Mouse (Mus musculus) neural tube, embryonic 15.5 days (tissue): ENCODE data around the gene Sdhd. TPM values are rescaled to one million over a fixed set of nuclear protein-coding genes. Genes with fewer than 3 reads are reported as not detected.

Experiments used
- ATAC-seq: fragments of 200-750 bp; cut with Nextera tagmentation; 2 replicates; pipeline ENCODE4 v1.8.0; 2017; ENCODE audit warnings: mild to moderate bottlenecking, moderate TSS enrichment, moderate library complexity; ENCODE audit not compliant: low FRiP score
- H3K27ac ChIP-seq: fragments of 300-500 bp; sonication (generic); replicated peaks from 2 replicates; pipeline ENCODE4 v1.5.1; 2015; ENCODE audit warnings: mild to moderate bottlenecking, inconsistent platforms
- H3K27me3 ChIP-seq: fragments of 300-500 bp; sonication (generic); replicated peaks from 2 replicates; pipeline ENCODE4 v1.6.1; 2015; ENCODE audit warnings: inconsistent platforms
- H3K36me3 ChIP-seq: fragments of 300-500 bp; sonication (generic); 2 replicates; pipeline ENCODE4 v1.6.1; 2015; ENCODE audit warnings: inconsistent platforms
- H3K4me1 ChIP-seq: fragments of 300-500 bp; sonication (generic); 2 replicates; pipeline ENCODE4 v1.6.1; 2015; ENCODE audit warnings: inconsistent platforms
- H3K4me2 ChIP-seq: fragments of 300-500 bp; sonication (generic); 2 replicates; pipeline ENCODE4 v1.6.1; 2015; ENCODE audit warnings: inconsistent platforms, mild to moderate bottlenecking, moderate library complexity
- H3K4me3 ChIP-seq: fragments of 300-500 bp; sonication (generic); replicated peaks from 2 replicates; pipeline ENCODE4 v1.5.1; 2015; ENCODE audit warnings: mild to moderate bottlenecking, inconsistent platforms
- H3K9ac ChIP-seq: fragments of 300-500 bp; sonication (generic); replicated peaks from 2 replicates; pipeline ENCODE4 v1.6.1; 2015; ENCODE audit warnings: mild to moderate bottlenecking, inconsistent platforms
- H3K9me3 ChIP-seq: fragments of 300-500 bp; sonication (generic); replicated peaks from 2 replicates; pipeline ENCODE4 v1.6.1; 2016; ENCODE audit warnings: inconsistent platforms
- WGBS: fragments of 180-500 bp; shearing (Covaris S2); methylation state at CpG from one replicate; pipeline ENCODE4 v1.1.7; 2015; ENCODE audit warnings: mixed read lengths; 5-methylcytosine and 5-hydroxymethylcytosine counted together
- polyA plus RNA-seq: library from polyadenylated mRNA; unstranded; fragments of >200 nt; fragmentation: Nextera tagmentation; extraction: Ambion mirVana; gene quantifications from 2 replicates; pipeline ENCODE4 v1.2.1, GENCODE M21; 2015

Gene Sdhd
- polyA plus RNA-seq, 1 experiment from 2014 or later: 298 TPM

DNA sequence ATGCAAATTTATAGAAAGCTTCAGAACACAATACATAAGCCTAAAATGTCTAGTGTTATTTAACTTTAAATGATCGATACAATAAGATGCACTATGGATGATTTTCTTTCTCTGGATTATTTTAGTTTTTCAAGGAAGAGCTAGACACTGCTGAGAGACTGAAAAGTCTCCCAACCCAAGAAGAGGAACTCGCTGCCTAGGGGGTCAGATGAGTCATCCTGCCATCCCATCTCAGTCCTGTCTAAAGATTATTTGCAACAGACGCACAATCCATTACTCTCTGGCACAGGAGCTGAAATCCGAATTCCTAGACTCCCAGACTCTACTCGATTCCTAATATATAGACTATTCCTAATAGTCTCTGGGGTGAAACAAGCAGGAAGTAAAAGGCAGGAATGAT is 51.4 kb downstream of the Sdhd start:
- no peak overlapping the region for H3K4me3 ChIP-seq
- no peaks in the 10 kb centered on the region for H3K27me3 ChIP-seq
- ATAC-seq: no peak
- no peaks in the 10 kb centered on the region for H3K9me3 ChIP-seq
- H3K27ac ChIP-seq: no peak overlapping the region
- WGBS: 94% methylated on average over 5 of the region's 5 CpGs
- peaks cover 14% of the 10 kb centered on the region for H3K4me1 ChIP-seq
- no peak overlapping the region for H3K9ac ChIP-seq
- no peaks in the 10 kb centered on the region for H3K36me3 ChIP-seq
- no peak overlapping the region for H3K4me2 ChIP-seq

DNA sequence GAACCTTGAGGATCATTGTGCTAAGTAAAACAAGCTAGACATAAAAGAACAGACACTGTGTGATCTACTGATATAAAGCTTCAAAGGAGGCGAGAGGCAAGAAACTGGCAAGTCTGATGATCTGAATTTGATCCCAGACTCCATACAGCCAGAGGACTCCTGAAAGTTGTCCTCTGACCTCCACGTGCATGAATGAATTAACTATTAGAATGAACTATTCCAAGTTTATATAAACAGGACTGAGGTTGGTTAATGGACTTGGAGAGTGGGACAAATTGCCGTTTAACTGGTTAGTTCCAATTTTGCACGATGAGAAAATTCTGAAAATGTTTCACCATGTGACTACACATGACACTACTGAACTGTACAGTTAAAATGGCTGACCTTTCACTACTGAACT is 54.7 kb downstream of the Sdhd start:
- H3K4me1 ChIP-seq: 0 out of 2 replicates have a peak, but pooled peaks cover 2% of the 10 kb centered on the region
- no peak overlapping the region for H3K9ac ChIP-seq
- no peaks in the 10 kb centered on the region for H3K36me3 ChIP-seq
- H3K4me3 ChIP-seq: no peak overlapping the region
- WGBS: 91% methylated on average over 4 of the region's 4 CpGs
- no peak overlapping the region for H3K4me2 ChIP-seq
- no peak for ATAC-seq
- H3K27ac ChIP-seq: no peak overlapping the region
- H3K9me3 ChIP-seq: no peaks in the 10 kb centered on the region
- no peaks in the 10 kb centered on the region for H3K27me3 ChIP-seq

DNA sequence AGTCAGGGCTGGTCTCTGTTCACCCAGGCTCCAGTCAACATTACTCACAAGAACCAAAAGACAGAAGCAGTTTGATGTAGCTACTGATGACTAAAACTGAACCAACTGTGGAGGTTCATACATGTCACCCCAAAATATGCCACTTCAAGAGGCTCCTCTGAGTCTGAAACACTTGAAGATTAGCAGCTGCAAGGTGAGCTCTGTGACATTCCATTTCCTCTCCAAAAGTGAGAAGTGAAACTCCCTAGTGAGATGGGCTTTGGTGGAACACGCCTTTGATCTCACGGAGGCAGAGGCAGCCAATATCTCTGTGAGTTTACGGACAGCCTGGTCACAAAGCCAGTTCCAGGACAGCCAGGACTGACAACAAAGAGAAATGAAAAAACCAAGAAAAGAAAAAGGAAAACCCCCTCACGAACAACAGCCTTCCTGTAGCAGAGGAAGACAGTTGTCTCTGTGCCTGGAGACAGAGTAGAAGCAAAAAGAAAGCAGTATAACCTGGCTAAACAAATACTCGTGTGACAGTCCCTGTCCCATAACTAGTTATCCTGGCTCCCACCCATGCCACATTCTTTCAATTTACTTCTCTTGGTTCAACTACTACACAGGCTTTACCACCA is 55.6 kb downstream of the Sdhd start:
- no peaks in the 10 kb centered on the region for H3K36me3 ChIP-seq
- H3K27ac ChIP-seq: no peak overlapping the region
- no peaks in the 10 kb centered on the region for H3K27me3 ChIP-seq
- H3K4me2 ChIP-seq: no peak overlapping the region
- no peak for ATAC-seq
- H3K9ac ChIP-seq: no peak overlapping the region
- H3K4me1 ChIP-seq: no peaks in the 10 kb centered on the region
- H3K9me3 ChIP-seq: no peaks in the 10 kb centered on the region
- H3K4me3 ChIP-seq: no peak overlapping the region
- WGBS: 64% methylated on average over 5 of the region's 5 CpGs

Other genes starting within 250 kb of the Sdhd start
- gene Plet1, start 109.3 kb downstream of the Sdhd start, polyA plus RNA-seq: 0.72 and 2.1 TPM in 2 replicates
- gene Pts, start 75.1 kb downstream of the Sdhd start, polyA plus RNA-seq: 109 and 113 TPM in 2 replicates
- 16.8 and 18.2 TPM in 2 replicates for gene Il18, start 49.0 kb downstream of the Sdhd start, polyA plus RNA-seq
- 0.15 and 0.41 TPM in 2 replicates for gene Bco2, start 48.6 kb downstream of the Sdhd start, polyA plus RNA-seq
- gene Tex12, start 42.5 kb downstream of the Sdhd start, polyA plus RNA-seq: 0.23 and 0.24 TPM in 2 replicates
- 341 and 407 TPM in 2 replicates for gene Timm8b, start 98 bp upstream of the Sdhd start, polyA plus RNA-seq
- 4.1 and 4.6 TPM in 2 replicates for gene Pih1d2, start 13.5 kb upstream of the Sdhd start, polyA plus RNA-seq
- 18.0 and 18.1 TPM in 2 replicates for gene Nkapd1, start 13.7 kb upstream of the Sdhd start, polyA plus RNA-seq
- gene Dlat, start 56.0 kb upstream of the Sdhd start, polyA plus RNA-seq: 58.6 and 61.7 TPM in 2 replicates
- gene Dixdc1, start 135.7 kb upstream of the Sdhd start, polyA plus RNA-seq: 28.3 and 30.4 TPM in 2 replicates
- gene 2310030G06Rik, start 142.7 kb upstream of the Sdhd start, polyA plus RNA-seq: 2.3 and 3.3 TPM in 2 replicates
- 24.7 and 28.2 TPM in 2 replicates for gene Cryab, start 147.5 kb upstream of the Sdhd start, polyA plus RNA-seq
- gene Hspb2, start 148.5 kb upstream of the Sdhd start, polyA plus RNA-seq: 4.9 and 6.6 TPM in 2 replicates
- 9.0 and 10.8 TPM in 2 replicates for gene Fdxacb1, start 164.4 kb upstream of the Sdhd start, polyA plus RNA-seq
- 53.9 and 62.9 TPM in 2 replicates for gene Alg9, start 171.2 kb upstream of the Sdhd start, polyA plus RNA-seq
- 50.9 and 58.4 TPM in 2 replicates for gene 1110032A03Rik, start 171.7 kb upstream of the Sdhd start, polyA plus RNA-seq
- 43.8 and 50.8 TPM in 2 replicates for gene Ppp2r1b, start 241.5 kb upstream of the Sdhd start, polyA plus RNA-seq